Mouse (Mus musculus) kidney, embryonic 16.5 days (tissue): ENCODE results near the gene Glis2. TPM values are rescaled to one million over a fixed set of nuclear protein-coding genes. Genes with fewer than 3 reads are reported as not detected.

Source experiments
- ATAC-seq: fragments of 200-750 bp; cut with Nextera tagmentation; 2 replicates; pipeline ENCODE4 v1.8.0; 2017; ENCODE audit warnings: moderate TSS enrichment; ENCODE audit not compliant: low FRiP score, low TSS enrichment
- H3K27ac ChIP-seq: fragments of 300-500 bp; sonication (generic); 2 replicates; pipeline ENCODE4 v1.5.1; 2014; ENCODE audit warnings: low read length
- H3K27me3 ChIP-seq: fragments of 300-500 bp; sonication (generic); 2 replicates; pipeline ENCODE4 v1.6.1; 2014; ENCODE audit warnings: low read length, control low read depth, mixed read lengths; ENCODE audit not compliant: insufficient read depth
- H3K36me3 ChIP-seq: fragments of 300-500 bp; sonication (generic); 2 replicates; pipeline ENCODE4 v1.6.1; 2014; ENCODE audit warnings: low read length, control low read depth, mixed read lengths; ENCODE audit not compliant: insufficient read depth
- H3K4me1 ChIP-seq: fragments of 300-500 bp; sonication (generic); 2 replicates; pipeline ENCODE4 v1.6.1; 2014; ENCODE audit warnings: low read length, control low read depth, mixed read lengths; ENCODE audit not compliant: insufficient read depth
- H3K4me2 ChIP-seq: fragments of 300-500 bp; sonication (generic); replicated peaks from 2 replicates; pipeline ENCODE4 v1.6.1; 2014; ENCODE audit warnings: low read depth, low read length
- H3K4me3 ChIP-seq: fragments of 300-500 bp; sonication (generic); 2 replicates; pipeline ENCODE4 v1.5.1; 2014; ENCODE audit warnings: mild to moderate bottlenecking, low read length
- H3K9ac ChIP-seq: fragments of 300-500 bp; sonication (generic); replicated peaks from 2 replicates; pipeline ENCODE4 v1.6.1; 2014; ENCODE audit warnings: low read length
- H3K9me3 ChIP-seq: fragments of 300-500 bp; sonication (generic); 2 replicates; pipeline ENCODE4 v1.6.1; 2016; ENCODE audit warnings: low read length, control low read depth
- WGBS: fragments of 180-500 bp; shearing (Covaris S2); extraction: QIAGEN DNeasy Blood & Tissue Kit; methylation state at CpG from one replicate; pipeline ENCODE4 v1.1.7; 2014; 5-methylcytosine and 5-hydroxymethylcytosine counted together
- polyA plus RNA-seq: library from polyadenylated mRNA; unstranded; fragments of >200 nt; fragmentation: Nextera tagmentation; extraction: Ambion mirVana; gene quantifications from 2 replicates; pipeline ENCODE4 v1.2.1, GENCODE M21; 2015

Gene Glis2
- polyA plus RNA-seq, 1 experiment from 2014 or later: 43.6 TPM

GRCm38 (mm10) chr16:4608532-4609059 is 14.1 kb downstream of the Glis2 start:
- no peaks in the 10 kb centered on the region for H3K9me3 ChIP-seq
- no peak overlapping the region for H3K4me3 ChIP-seq
- 0 out of 2 replicates have a peak overlapping the region, but pooled peaks have one; percentile 24 for H3K9ac ChIP-seq
- H3K36me3 ChIP-seq: peaks cover 38% of the 10 kb centered on the region
- peaks cover 52% of the 10 kb centered on the region for H3K4me1 ChIP-seq
- H3K27ac ChIP-seq: peak overlapping the region; percentile 48
- WGBS: 67% methylated on average over 19 of the region's 19 CpGs
- H3K27me3 ChIP-seq: no peaks in the 10 kb centered on the region
- H3K4me2 ChIP-seq: no peak overlapping the region; the same call in 1 of the 2 replicates
- peak; percentile 36; the same call in 1 of the 2 replicates for ATAC-seq

GRCm38 (mm10) chr16:4611193-4611592 is 16.7 kb downstream of the Glis2 start:
- Histone ChIP-seq H3K9me3 (no peaks in the 10 kb centered on the region), H3K27me3 (no peaks in the 10 kb centered on the region), H3K4me1 (peaks cover 30% of the 10 kb centered on the region), H3K27ac (no peak overlapping the region), H3K4me3 (no peak overlapping the region), H3K36me3 (peaks cover 64% of the 10 kb centered on the region), H3K4me2 (no peak overlapping the region), H3K9ac (no peak overlapping the region)
- ATAC-seq: no peak
- WGBS: 90% methylated on average over 5 of the region's 5 CpGs

DNA sequence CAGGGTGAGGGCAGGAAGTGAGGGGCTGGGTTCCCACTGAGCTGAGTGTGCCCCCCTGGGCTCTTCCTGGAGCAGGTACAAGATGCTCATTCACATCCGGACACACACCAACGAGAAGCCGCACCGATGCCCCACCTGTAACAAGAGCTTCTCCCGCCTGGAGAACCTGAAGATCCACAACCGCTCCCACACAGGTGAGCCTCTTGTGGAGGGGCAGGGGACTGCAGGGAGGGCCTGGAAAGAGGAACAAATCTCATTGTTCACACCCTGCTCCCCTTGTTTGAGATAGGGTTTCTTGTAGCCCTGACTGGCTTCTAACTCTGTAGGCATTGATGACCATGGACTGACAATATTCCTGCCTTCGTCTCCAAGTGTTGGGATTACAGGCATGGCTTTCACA is 17.2 kb downstream of the Glis2 start:
- 91% methylated on average over 7 of the region's 7 CpGs for WGBS
- ATAC-seq: no peak
- H3K36me3 ChIP-seq: peaks cover 66% of the 10 kb centered on the region

DNA sequence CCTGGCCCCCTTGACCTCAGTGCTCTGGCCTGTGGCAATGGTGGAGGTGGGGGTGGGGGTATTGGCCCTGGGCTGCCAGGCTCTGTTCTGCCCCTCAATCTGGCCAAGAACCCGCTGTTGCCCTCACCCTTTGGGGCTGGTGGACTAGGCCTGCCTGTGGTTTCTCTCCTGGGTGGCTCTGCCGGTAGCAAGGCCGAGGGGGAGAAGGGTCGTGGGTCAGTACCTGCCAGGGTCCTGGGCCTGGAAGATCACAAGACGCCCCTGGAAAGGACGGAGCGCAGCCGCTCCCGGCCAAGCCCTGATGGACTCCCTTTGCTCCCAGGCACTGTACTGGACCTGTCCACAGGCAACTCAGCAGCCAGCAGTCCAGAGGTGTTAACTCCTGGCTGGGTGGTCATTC is 19.2 kb downstream of the Glis2 start:
- Histone ChIP-seq H3K9me3 (no peaks in the 10 kb centered on the region), H3K4me3 (no peak overlapping the region), H3K27me3 (no peaks in the 10 kb centered on the region), H3K4me1 (peaks cover 10% of the 10 kb centered on the region), H3K36me3 (peaks cover 80% of the 10 kb centered on the region), H3K4me2 (no peak overlapping the region), H3K27ac (no peak overlapping the region), H3K9ac (no peak overlapping the region)
- ATAC-seq: no peak
- 85% methylated on average over 9 of the region's 9 CpGs for WGBS

More for the DNA sequence above, 17.2 kb downstream of the Glis2 start:
- Histone ChIP-seq H3K4me2 (no peak overlapping the region), H3K9ac (no peak overlapping the region), H3K4me1 (peaks cover 29% of the 10 kb centered on the region), H3K9me3 (no peaks in the 10 kb centered on the region), H3K27ac (no peak overlapping the region), H3K27me3 (no peaks in the 10 kb centered on the region), H3K4me3 (no peak overlapping the region)

GRCm38 (mm10) chr16:4614639-4615038 is 20.1 kb downstream of the Glis2 start:
- peak overlapping the region; percentile 18; the same call in 1 of the 2 replicates for H3K27ac ChIP-seq
- 0 out of 2 replicates have a peak, but pooled peaks have one; percentile 50 for ATAC-seq

GRCm38 (mm10) chr16:4615297-4615696 is 20.8 kb downstream of the Glis2 start:
- WGBS: 90% methylated on average over 1 of the region's 1 CpGs
- H3K27ac ChIP-seq: no peak overlapping the region
- no peak overlapping the region for H3K4me2 ChIP-seq

More at GRCm38 (mm10) chr16:4614639-4615038, 20.1 kb downstream of the Glis2 start:
- no peaks in the 10 kb centered on the region for H3K9me3 ChIP-seq
- 0 out of 2 replicates have a peak, but pooled peaks cover 8% of the 10 kb centered on the region for H3K4me1 ChIP-seq
- H3K9ac ChIP-seq: no peak overlapping the region
- no peaks in the 10 kb centered on the region for H3K27me3 ChIP-seq
- H3K36me3 ChIP-seq: peaks cover 83% of the 10 kb centered on the region
- no peak overlapping the region for H3K4me3 ChIP-seq
- no peak overlapping the region for H3K4me2 ChIP-seq
- 88% methylated on average over 3 of the region's 3 CpGs for WGBS

GRCm38 (mm10) chr16:4616829-4617228 is 22.3 kb downstream of the Glis2 start:
- ATAC-seq: no peak
- H3K4me3 ChIP-seq: no peak overlapping the region
- no peak overlapping the region for H3K4me2 ChIP-seq
- no peaks in the 10 kb centered on the region for H3K27me3 ChIP-seq
- H3K27ac ChIP-seq: no peak overlapping the region
- no peak overlapping the region for H3K9ac ChIP-seq
- H3K9me3 ChIP-seq: no peaks in the 10 kb centered on the region
- 77% methylated on average over 4 of the region's 4 CpGs for WGBS
- H3K36me3 ChIP-seq: peaks cover 63% of the 10 kb centered on the region
- 0 out of 2 replicates have a peak, but pooled peaks cover 8% of the 10 kb centered on the region for H3K4me1 ChIP-seq

More at GRCm38 (mm10) chr16:4615297-4615696, 20.8 kb downstream of the Glis2 start:
- ATAC-seq: no peak
- Histone ChIP-seq H3K4me1 (0 out of 2 replicates have a peak, but pooled peaks cover 8% of the 10 kb centered on the region), H3K4me3 (no peak overlapping the region), H3K36me3 (peaks cover 77% of the 10 kb centered on the region), H3K27me3 (no peaks in the 10 kb centered on the region), H3K9me3 (no peaks in the 10 kb centered on the region), H3K9ac (no peak overlapping the region)

DNA sequence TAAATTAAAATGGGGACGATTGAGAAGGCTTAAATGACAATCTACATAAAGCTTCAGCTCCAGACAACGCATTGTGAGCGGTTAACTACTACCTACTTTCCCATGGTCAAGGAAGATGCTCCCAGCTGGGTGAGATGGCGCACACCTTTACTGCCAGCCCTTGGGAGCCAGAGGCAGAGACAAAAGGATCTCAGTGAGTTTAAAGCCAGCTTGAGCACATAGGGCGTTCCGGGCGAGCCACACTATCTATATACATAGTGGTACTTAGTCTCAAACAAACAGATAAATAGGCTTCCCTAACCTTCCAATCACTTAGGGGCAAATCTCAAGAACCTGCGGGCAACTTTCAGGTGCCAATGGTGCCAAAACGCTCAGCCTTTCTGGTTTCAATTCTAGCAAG is 29.6 kb downstream of the Glis2 start:
- Histone ChIP-seq H3K27me3 (no peaks in the 10 kb centered on the region), H3K9me3 (no peaks in the 10 kb centered on the region), H3K9ac (peak overlapping the region; percentile 84), H3K4me1 (peaks cover 14% of the 10 kb centered on the region), H3K4me3 (peak overlapping the region; percentile 69), H3K36me3 (peaks cover under 1% of the 10 kb centered on the region; the same call in 1 of the 2 replicates), H3K4me2 (peak overlapping the region; percentile 63), H3K27ac (peak overlapping the region; percentile 81)
- 15% methylated on average over 9 of the region's 9 CpGs for WGBS
- no peak for ATAC-seq

GRCm38 (mm10) chr16:4624481-4625110 is 30.1 kb downstream of the Glis2 start, which contains the start of gene Pam16:
Gene Pam16 (minus strand): TSS chr16:4624988.
- ATAC-seq: peak; percentile 84
- no peaks in the 10 kb centered on the region for H3K9me3 ChIP-seq
- peak within 1 kb of the TSS; percentile 81 for H3K27ac ChIP-seq
- no peaks in the 10 kb centered on the region for H3K27me3 ChIP-seq
- H3K4me2 ChIP-seq: peak within 1 kb of the TSS; percentile 63
- under 1% methylated on average over 56 of the region's 56 CpGs for WGBS
- peaks cover 14% of the 10 kb centered on the region for H3K4me1 ChIP-seq
- H3K9ac ChIP-seq: peak within 1 kb of the TSS; percentile 84
- peak within 1 kb of the TSS; percentile 69 for H3K4me3 ChIP-seq
- H3K36me3 ChIP-seq: no peaks in the 10 kb centered on the region

- WGBS: 59% methylated on average over 6 of the region's 6 CpGs
- Histone ChIP-seq H3K9me3 (no peaks in the 10 kb centered on the region), H3K4me1 (peaks cover 14% of the 10 kb centered on the region), H3K9ac (no peak overlapping the region), H3K27ac (peak overlapping the region; percentile 9), H3K4me2 (no peak overlapping the region), H3K36me3 (0 out of 2 replicates have a peak, but pooled peaks cover 3% of the 10 kb centered on the region), H3K4me3 (no peak overlapping the region), H3K27me3 (no peaks in the 10 kb centered on the region)
- no peak for ATAC-seq
Measured at GRCm38 (mm10) chr16:4627105-4627504, 32.6 kb downstream of the Glis2 start.
